Mouse (Mus musculus) macrophage (primary cell): ENCODE results near the gene Nabp2. TPM values are rescaled to one million over a fixed set of nuclear protein-coding genes. Genes with fewer than 3 reads are reported as not detected.

Experiments used
- H3K27ac ChIP-seq: fragments of 350-480 bp; formaldehyde crosslinking; 2 replicates; pipeline ENCODE4 v1.9.0; 2021
- H3K36me3 ChIP-seq: fragments of 350-480 bp; formaldehyde crosslinking; 2 replicates; pipeline ENCODE4 v1.9.0; 2021; ENCODE audit errors: inconsistent target
- H3K4me3 ChIP-seq: fragments of 350-480 bp; formaldehyde crosslinking; 2 replicates; pipeline ENCODE4 v1.9.0; 2021; ENCODE audit errors: inconsistent target
- H3K79me2 ChIP-seq: fragments of 350-480 bp; formaldehyde crosslinking; 2 replicates; pipeline ENCODE4 v1.9.0; 2021; ENCODE audit errors: inconsistent target
- WGBS: methylation state at CpG from one replicate; pipeline ENCODE4 v1.1.7; 2026; ENCODE audit warnings: inconsistent platforms; ENCODE audit not compliant: missing documents; 5-methylcytosine and 5-hydroxymethylcytosine counted together
- polyA plus RNA-seq: library from polyadenylated mRNA; stranded (reverse); fragments of 250-400 nt; gene quantifications from 3 replicates; pipeline ENCODE4 v1.2.4, GENCODE M21; 2018; ENCODE audit warnings: inconsistent platforms
- total RNA-seq, 78 experiments: library from RNA; depleted of rRNA; stranded (reverse); fragments of 250-400 nt; gene quantifications; 1 replicate in 9 of 78; 2 replicates in 24 of 78; 3 replicates in 43 of 78; 4 replicates in 2 of 78; pipeline ENCODE4 v1.2.4; 2018; ENCODE audit warnings: inconsistent platforms in 56 of 78

Gene Nabp2
- 10 to 100 TPM in 12 of 26 experiments, 1 to 10 TPM in 14; 2.0 to 21.4 (median 9.2) TPM for total RNA-seq (2018; cell fraction: chromatin; rRNA removed)
- 10 to 100 TPM; 33.5 to 58.9 (median 48.1) TPM for total RNA-seq (2018; cell fraction: cytosol; rRNA removed)
- 10 to 100 TPM in 16 of 26 experiments, 1 to 10 TPM in 10; 5.7 to 22.4 (median 12.2) TPM for total RNA-seq (2018; cell fraction: nucleus; rRNA removed)
- polyA plus RNA-seq = 44.1 to 130 TPM (median 65.7 TPM) in 3 replicates

- H3K36me3 ChIP-seq = peaks cover 21% of the 10 kb centered on the region
- WGBS = 1% methylated on average over 47 of the region's 50 CpGs
- peak within 1 kb of the TSS; percentile 99 for H3K4me3 ChIP-seq
- H3K79me2 ChIP-seq = peaks cover 50% of the 10 kb centered on the region
- H3K27ac ChIP-seq = peak within 1 kb of the TSS; percentile 94
These were observed at the start of gene Nabp2, which contains the start of gene Rnf41 for GRCm38 (mm10) chr10:128411211-128412054. Gene Nabp2, minus strand, starts transcription at chr10:128411492. Gene Rnf41, plus strand, starts transcription at chr10:128411657.

DNA sequence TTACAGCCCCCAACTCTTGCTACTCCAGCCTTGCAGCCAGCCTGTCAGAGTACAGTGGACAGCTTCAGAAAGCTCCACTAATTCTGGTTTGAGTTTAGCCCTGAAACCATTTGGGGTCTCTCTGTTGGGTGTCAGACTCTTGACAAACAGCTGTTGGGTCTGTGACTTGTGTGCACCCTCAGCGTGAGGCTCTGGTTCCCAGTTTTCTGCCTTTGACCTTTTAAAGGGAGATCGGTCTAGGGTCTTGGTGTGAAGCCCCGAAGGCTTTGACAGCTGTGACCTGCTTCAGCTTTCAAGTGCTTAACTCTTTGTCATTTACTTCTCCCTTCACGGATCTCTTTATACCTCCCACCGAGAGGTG lies 49.0 kb upstream of the Nabp2 start:
- peak overlapping the region; percentile 42 for H3K27ac ChIP-seq
- H3K4me3 ChIP-seq = peak overlapping the region; percentile 81
- 7% methylated on average over 5 of the region's 5 CpGs for WGBS
- peaks cover 24% of the 10 kb centered on the region for H3K79me2 ChIP-seq
- peaks cover 38% of the 10 kb centered on the region for H3K36me3 ChIP-seq

DNA sequence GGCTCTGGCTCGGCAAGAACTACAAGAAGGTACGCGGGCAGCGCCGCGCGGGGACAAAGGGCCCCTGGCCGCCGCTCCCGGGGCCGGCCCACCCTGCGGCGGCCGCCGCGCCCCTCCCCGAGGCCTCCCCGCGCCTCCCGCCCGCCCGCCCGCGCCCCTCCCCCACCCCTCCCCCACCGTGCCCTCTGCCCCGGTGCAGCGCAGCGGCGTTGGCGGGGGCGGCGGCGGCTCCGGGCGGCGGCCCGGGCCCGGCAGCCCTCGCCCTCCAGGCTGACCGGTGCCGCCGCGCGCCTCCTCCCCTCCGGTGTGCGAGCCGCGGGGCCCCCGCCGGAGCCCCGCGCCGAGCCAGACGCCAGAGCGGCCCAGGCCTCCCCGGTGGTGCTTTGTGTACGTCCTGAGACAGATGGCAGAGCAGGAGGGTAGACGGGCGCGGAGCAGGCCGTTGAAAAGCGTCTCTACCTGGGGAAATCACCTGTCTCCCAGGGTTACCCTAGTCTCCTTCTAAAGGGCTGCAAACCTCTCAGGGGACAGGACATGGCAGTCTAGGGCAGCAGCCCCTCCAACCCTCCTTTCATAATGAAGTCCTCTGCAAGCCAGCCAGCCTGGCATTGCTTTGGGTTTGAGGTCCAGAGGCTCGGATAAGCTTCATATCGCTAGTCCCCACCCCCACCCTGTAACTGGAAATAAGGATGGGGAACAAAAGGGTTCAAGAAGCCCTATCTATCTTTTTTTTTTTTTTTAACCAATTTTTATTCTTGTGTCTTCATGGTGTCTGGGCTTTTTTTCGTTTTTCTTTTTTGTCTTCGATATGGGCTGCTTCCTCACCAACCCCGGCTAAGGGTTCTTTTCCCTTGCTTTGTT lies 48.3 kb upstream of the Nabp2 start:
- WGBS = 1% methylated on average over 18 of the region's 67 CpGs
- Histone ChIP-seq H3K4me3 (peak overlapping the region; percentile 81), H3K36me3 (peaks cover 32% of the 10 kb centered on the region)

GRCm38 (mm10) chr10:128458719-128459408 lies 47.6 kb upstream of the Nabp2 start, which contains the start of gene Smarcc2:
Gene Smarcc2, plus strand, starts transcription at chr10:128459248.
- WGBS = 0% methylated on average over 25 of the region's 86 CpGs
- H3K79me2 ChIP-seq = peaks cover 24% of the 10 kb centered on the region
- H3K36me3 ChIP-seq = peaks cover 25% of the 10 kb centered on the region
- H3K27ac ChIP-seq = peak within 1 kb of the TSS; percentile 71
- H3K4me3 ChIP-seq = peak within 1 kb of the TSS; percentile 81

More for the DNA sequence above, 48.3 kb upstream of the Nabp2 start:
- Histone ChIP-seq H3K79me2 (peaks cover 24% of the 10 kb centered on the region), H3K27ac (peak overlapping the region; percentile 42)

DNA sequence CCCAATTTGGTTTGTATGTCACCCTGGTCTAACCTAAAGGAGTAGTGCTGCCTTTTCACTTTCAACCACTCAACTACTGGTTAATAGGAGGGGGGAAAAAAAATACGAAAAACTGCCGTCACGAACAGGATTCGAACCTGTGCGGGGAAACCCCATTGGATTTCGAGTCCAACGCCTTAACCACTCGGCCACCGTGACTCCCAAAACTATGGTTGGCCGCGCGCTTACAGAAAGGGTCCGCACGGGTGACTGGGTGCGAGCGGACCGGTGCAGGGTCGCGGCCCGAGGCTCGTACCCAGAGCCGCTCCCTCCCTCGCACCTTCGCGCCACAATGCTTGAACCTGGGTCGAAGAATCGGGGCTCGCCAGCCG lies 47.0 kb upstream of the Nabp2 start:
- Histone ChIP-seq H3K36me3 (peaks cover 19% of the 10 kb centered on the region), H3K27ac (peak overlapping the region; percentile 71), H3K79me2 (peaks cover 24% of the 10 kb centered on the region), H3K4me3 (peak overlapping the region; percentile 68)
- WGBS = 1% methylated on average over 29 of the region's 29 CpGs

GRCm38 (mm10) chr10:128457676-128458075 lies 46.4 kb upstream of the Nabp2 start:
- H3K4me3 ChIP-seq = no peak overlapping the region
- H3K27ac ChIP-seq = no peak overlapping the region
- 99% methylated on average over 6 of the region's 6 CpGs for WGBS
- H3K79me2 ChIP-seq = peaks cover 24% of the 10 kb centered on the region
- peaks cover 13% of the 10 kb centered on the region for H3K36me3 ChIP-seq

GRCm38 (mm10) chr10:128455280-128455679 lies 44.0 kb upstream of the Nabp2 start:
- no peaks in the 10 kb centered on the region for H3K36me3 ChIP-seq
- H3K27ac ChIP-seq = no peak overlapping the region
- H3K4me3 ChIP-seq = no peak overlapping the region
- 0% methylated on average over 4 of the region's 6 CpGs for WGBS
- H3K79me2 ChIP-seq = peaks cover 7% of the 10 kb centered on the region

DNA sequence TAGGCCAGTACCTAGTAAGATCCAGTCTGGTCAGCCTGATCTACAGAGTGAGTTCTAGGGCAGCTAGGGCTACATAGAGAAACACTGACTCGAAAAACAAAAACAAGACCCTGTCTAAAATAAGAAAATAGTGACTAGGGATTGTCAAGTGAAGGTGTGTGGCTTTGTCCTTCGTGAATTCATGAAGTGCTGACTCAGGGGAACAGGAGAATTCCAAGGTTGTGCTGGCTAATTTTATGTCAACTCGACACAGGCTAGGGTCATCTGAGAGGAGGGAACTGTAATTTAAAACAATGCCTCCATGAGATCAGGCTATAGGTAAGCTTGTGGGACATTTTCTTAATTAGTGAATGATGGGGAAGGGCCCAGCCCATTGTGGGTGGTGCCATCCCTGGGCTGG lies 43.2 kb upstream of the Nabp2 start:
- H3K27ac ChIP-seq = no peak overlapping the region
- H3K4me3 ChIP-seq = no peak overlapping the region
- H3K79me2 ChIP-seq = no peaks in the 10 kb centered on the region
- no peaks in the 10 kb centered on the region for H3K36me3 ChIP-seq
- 100% methylated on average over 3 of the region's 3 CpGs for WGBS

DNA sequence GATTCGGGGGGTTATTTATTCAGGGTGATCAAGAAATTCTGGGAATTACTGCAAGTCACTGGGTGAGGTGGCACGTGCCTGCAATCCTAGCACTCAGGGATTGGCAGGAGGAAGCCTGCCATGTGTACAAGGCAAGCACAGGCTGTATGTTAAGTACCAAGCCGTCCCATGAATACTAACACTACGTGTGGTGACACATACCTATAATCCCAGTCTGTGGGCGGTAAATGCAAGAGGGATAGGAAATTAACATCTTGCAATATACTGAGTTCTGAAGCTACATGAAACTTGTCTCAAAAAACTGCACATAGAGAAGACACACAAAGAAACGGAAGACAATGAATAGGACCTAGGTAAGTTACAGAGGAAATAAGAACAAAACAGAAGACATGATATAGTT lies 39.7 kb upstream of the Nabp2 start:
- 96% methylated on average over 6 of the region's 6 CpGs for WGBS
- no peaks in the 10 kb centered on the region for H3K79me2 ChIP-seq
- H3K4me3 ChIP-seq = no peak overlapping the region
- H3K36me3 ChIP-seq = no peaks in the 10 kb centered on the region
- H3K27ac ChIP-seq = no peak overlapping the region

DNA sequence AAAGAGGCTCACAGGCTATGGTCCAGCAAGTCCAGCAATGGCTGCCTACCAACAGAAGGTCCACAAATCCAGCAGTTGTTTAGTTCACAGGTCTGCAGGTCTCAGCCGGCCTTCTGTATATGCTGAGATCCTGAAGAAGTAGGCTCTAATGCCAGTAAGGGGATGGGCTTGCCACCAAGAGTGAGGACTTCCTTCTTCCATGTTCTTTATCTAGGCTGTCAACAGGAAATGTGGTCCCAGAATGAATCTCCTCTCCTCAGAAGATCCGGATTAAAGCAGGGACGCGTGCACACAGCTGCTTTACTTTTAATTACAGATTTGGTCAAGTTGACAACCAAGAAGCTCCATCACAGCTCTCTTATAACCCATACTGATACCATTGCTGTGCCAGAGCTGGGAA lies 34.1 kb upstream of the Nabp2 start:
- no peaks in the 10 kb centered on the region for H3K79me2 ChIP-seq
- H3K4me3 ChIP-seq = no peak overlapping the region
- H3K36me3 ChIP-seq = peaks cover 15% of the 10 kb centered on the region; the same call in 1 of the 2 replicates
- WGBS = 39% methylated on average over 4 of the region's 4 CpGs
- 0 out of 2 replicates have a peak overlapping the region, but pooled peaks have one; percentile 7 for H3K27ac ChIP-seq

DNA sequence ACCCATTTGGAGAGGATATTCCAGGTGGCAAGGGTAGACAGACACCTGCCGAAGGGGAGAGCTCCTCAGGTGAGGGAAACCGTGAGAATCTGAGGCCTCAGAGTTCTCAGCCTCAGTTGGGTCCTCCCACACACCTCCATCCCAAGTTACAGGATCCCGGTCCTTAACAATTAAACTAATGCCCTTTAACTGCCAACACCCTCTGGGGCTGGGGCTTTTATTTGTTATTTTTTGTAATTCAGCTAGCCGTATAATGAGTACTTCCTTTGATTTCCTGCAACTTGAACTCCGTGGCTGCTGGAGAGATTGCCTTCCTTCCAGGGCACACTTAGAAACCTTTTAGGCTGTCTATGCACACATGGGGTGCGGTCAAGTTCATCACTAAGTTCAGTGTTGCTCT lies 33.1 kb upstream of the Nabp2 start:
- H3K27ac ChIP-seq = no peak overlapping the region
- WGBS = 76% methylated on average over 6 of the region's 6 CpGs
- H3K79me2 ChIP-seq = no peaks in the 10 kb centered on the region
- peaks cover 25% of the 10 kb centered on the region; the same call in 1 of the 2 replicates for H3K36me3 ChIP-seq
- no peak overlapping the region for H3K4me3 ChIP-seq

DNA sequence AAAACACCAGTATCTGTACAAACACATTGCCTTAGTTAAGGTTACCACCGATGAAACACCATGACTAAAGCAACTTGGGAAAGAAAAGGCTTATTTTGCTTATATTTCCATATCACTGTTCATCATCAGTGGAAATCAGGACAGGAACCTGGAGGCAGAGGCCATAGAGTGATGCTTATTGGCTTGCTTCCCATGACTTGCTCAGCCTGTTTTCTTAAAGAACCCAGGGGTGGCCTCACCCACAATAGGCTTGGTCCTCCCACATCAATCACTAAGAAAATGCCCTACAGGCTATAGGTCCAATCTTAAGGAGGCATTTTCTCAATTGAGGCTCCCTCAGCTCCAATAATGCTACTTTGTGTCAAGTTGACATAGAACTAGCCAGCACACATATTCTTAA lies 31.4 kb upstream of the Nabp2 start:
- Histone ChIP-seq H3K27ac (no peak overlapping the region), H3K79me2 (no peaks in the 10 kb centered on the region), H3K36me3 (peaks cover 41% of the 10 kb centered on the region), H3K4me3 (no peak overlapping the region)
- WGBS = 82% methylated on average over 1 of the region's 1 CpGs

DNA sequence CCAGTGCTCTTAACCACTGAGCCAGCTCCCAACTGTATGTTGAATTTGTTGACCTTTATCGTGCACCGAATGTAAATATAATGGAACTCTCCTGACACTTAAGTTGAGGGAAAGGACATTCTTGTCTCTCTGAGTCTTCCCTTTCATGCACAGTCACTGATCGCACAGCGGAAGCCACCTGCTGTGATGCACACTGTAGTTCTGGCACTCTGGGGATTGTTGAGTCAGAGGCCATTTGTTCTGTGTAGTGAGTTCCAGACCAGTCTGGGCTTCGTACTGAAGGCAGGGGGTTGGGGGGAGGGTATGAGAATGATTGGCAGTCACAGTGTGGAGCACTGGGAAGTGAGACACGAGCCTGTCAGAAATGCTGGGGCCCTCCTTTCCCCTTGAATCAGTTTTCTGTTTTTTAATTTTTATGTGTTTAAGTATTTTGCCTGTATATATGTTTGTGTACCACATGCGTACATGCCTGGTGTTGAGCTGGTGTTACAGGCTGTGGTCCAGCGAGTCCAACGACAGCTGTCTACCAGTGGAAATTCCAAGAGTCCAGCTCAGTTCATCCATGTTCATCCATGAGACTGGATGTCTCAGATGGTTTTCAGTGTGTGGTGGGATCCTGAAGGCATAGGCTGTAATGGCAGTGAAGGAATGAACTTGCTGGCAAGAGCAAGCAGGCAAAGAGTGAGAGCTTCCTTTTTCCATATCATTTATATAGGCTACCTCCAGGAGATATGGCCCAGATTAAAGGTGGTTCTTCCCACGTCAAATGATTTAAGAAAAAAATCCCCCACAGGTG lies 30.2 kb upstream of the Nabp2 start:
- H3K79me2 ChIP-seq = no peaks in the 10 kb centered on the region
- H3K27ac ChIP-seq = no peak overlapping the region
- peaks cover 51% of the 10 kb centered on the region for H3K36me3 ChIP-seq
- no peak overlapping the region for H3K4me3 ChIP-seq
- 96% methylated on average over 9 of the region's 10 CpGs for WGBS
